Mouse (Mus musculus) intestine, embryonic 16.5 days (tissue): ENCODE measurements around the gene Ehbp1l1. TPM values are rescaled to one million over a fixed set of nuclear protein-coding genes. Genes with fewer than 3 reads are reported as not detected.
A peak's percentile ranks its signal among the peaks of the same experiment; 100 is the strongest.

Experiments
- ATAC-seq: fragments of 200-750 bp; cut with Nextera tagmentation; 2 replicates; pipeline ENCODE4 v1.8.0; 2017; ENCODE audit warnings: moderate TSS enrichment, moderate library complexity
- H3K27ac ChIP-seq: fragments of 300-500 bp; sonication (generic); 2 replicates; pipeline ENCODE4 v1.5.1; 2014; ENCODE audit warnings: mild to moderate bottlenecking, low read length
- H3K27me3 ChIP-seq: fragments of 300-500 bp; sonication (generic); replicated peaks from 2 replicates; pipeline ENCODE4 v1.6.1; 2014; ENCODE audit warnings: low read length, control low read depth, mixed read lengths; ENCODE audit not compliant: control insufficient read depth, insufficient read depth
- H3K36me3 ChIP-seq: fragments of 300-500 bp; sonication (generic); 2 replicates; pipeline ENCODE4 v1.6.1; 2014; ENCODE audit warnings: low read length, control low read depth; ENCODE audit not compliant: control insufficient read depth, insufficient read depth
- H3K4me1 ChIP-seq: fragments of 300-500 bp; sonication (generic); 2 replicates; pipeline ENCODE4 v1.6.1; 2014; ENCODE audit warnings: low read length, control low read depth, mixed read lengths; ENCODE audit not compliant: control insufficient read depth, insufficient read depth
- H3K4me2 ChIP-seq: fragments of 300-500 bp; sonication (generic); 2 replicates; pipeline ENCODE4 v1.6.1; 2014; ENCODE audit warnings: low read depth, low read length, control low read depth
- H3K4me3 ChIP-seq: fragments of 300-500 bp; sonication (generic); 2 replicates; pipeline ENCODE4 v1.5.1; 2014; ENCODE audit warnings: mild to moderate bottlenecking, low read length
- H3K9ac ChIP-seq: fragments of 300-500 bp; sonication (generic); 2 replicates; pipeline ENCODE4 v1.6.1; 2014; ENCODE audit warnings: low read depth, low read length
- H3K9me3 ChIP-seq: fragments of 300-500 bp; sonication (generic); 2 replicates; pipeline ENCODE4 v1.6.1; 2016; ENCODE audit warnings: low read length, control low read depth; ENCODE audit not compliant: control insufficient read depth
- WGBS: fragments of 180-500 bp; shearing (Covaris S2); extraction: QIAGEN DNeasy Blood & Tissue Kit; methylation state at CpG from one replicate; pipeline ENCODE4 v1.1.7; 2014; 5-methylcytosine and 5-hydroxymethylcytosine counted together
- polyA plus RNA-seq: library from polyadenylated mRNA; unstranded; fragments of >200 nt; fragmentation: Nextera tagmentation; extraction: Ambion mirVana; gene quantifications from 2 replicates; pipeline ENCODE4 v1.2.1, GENCODE M21; 2015

Gene Ehbp1l1
- polyA plus RNA-seq, 1 experiment from 2014 or later: 48.6 TPM

GRCm38 (mm10) chr19:5751742-5752141 lies 25.6 kb upstream of the Ehbp1l1 start:
- WGBS: 17% methylated on average over 20 of the region's 20 CpGs
- H3K9ac ChIP-seq: no peak overlapping the region

GRCm38 (mm10) chr19:5750951-5751350 lies 24.8 kb upstream of the Ehbp1l1 start:
- WGBS: 30% methylated on average over 22 of the region's 22 CpGs
- Histone ChIP-seq H3K36me3 (no peaks in the 10 kb centered on the region), H3K9ac (no peak overlapping the region), H3K27me3 (peaks cover 19% of the 10 kb centered on the region; the same call in 1 of the 2 replicates), H3K27ac (no peak overlapping the region), H3K9me3 (no peaks in the 10 kb centered on the region), H3K4me1 (peaks cover 6% of the 10 kb centered on the region), H3K4me2 (no peak overlapping the region), H3K4me3 (no peak overlapping the region)
- no peak for ATAC-seq

More at GRCm38 (mm10) chr19:5751742-5752141, 25.6 kb upstream of the Ehbp1l1 start:
- H3K4me1 ChIP-seq: peaks cover 6% of the 10 kb centered on the region
- no peaks in the 10 kb centered on the region for H3K9me3 ChIP-seq
- no peaks in the 10 kb centered on the region for H3K36me3 ChIP-seq
- H3K4me2 ChIP-seq: no peak overlapping the region
- H3K27ac ChIP-seq: no peak overlapping the region
- ATAC-seq: 0 out of 2 replicates have a peak, but pooled peaks have one; percentile 41
- H3K27me3 ChIP-seq: peaks cover 19% of the 10 kb centered on the region; the same call in 1 of the 2 replicates
- H3K4me3 ChIP-seq: no peak overlapping the region

GRCm38 (mm10) chr19:5749476-5749875 lies 23.4 kb upstream of the Ehbp1l1 start:
- 82% methylated on average over 6 of the region's 6 CpGs for WGBS
- Histone ChIP-seq H3K4me1 (peaks cover 16% of the 10 kb centered on the region), H3K4me2 (no peak overlapping the region), H3K4me3 (no peak overlapping the region), H3K27me3 (peaks cover 15% of the 10 kb centered on the region; the same call in 1 of the 2 replicates), H3K36me3 (no peaks in the 10 kb centered on the region), H3K27ac (no peak overlapping the region), H3K9ac (no peak overlapping the region), H3K9me3 (no peaks in the 10 kb centered on the region)
- no peak for ATAC-seq

GRCm38 (mm10) chr19:5746907-5747363 lies 20.8 kb upstream of the Ehbp1l1 start:
- peaks cover 29% of the 10 kb centered on the region for H3K4me1 ChIP-seq
- no peak overlapping the region for H3K9ac ChIP-seq
- 37% methylated on average over 12 of the region's 12 CpGs for WGBS

GRCm38 (mm10) chr19:5745756-5746710 lies 19.9 kb upstream of the Ehbp1l1 start:
- Histone ChIP-seq H3K4me1 (peaks cover 30% of the 10 kb centered on the region), H3K4me2 (peak overlapping the region; percentile 45), H3K4me3 (peak overlapping the region; percentile 27), H3K36me3 (no peaks in the 10 kb centered on the region), H3K27ac (no peak overlapping the region), H3K27me3 (peaks cover 13% of the 10 kb centered on the region; the same call in 1 of the 2 replicates), H3K9me3 (no peaks in the 10 kb centered on the region), H3K9ac (peak overlapping the region; percentile 56)
- ATAC-seq: no peak
- WGBS: 10% methylated on average over 36 of the region's 36 CpGs

More at GRCm38 (mm10) chr19:5746907-5747363, 20.8 kb upstream of the Ehbp1l1 start:
- Histone ChIP-seq H3K27me3 (peaks cover 15% of the 10 kb centered on the region; the same call in 1 of the 2 replicates), H3K27ac (no peak overlapping the region), H3K4me2 (no peak overlapping the region), H3K4me3 (no peak overlapping the region), H3K36me3 (no peaks in the 10 kb centered on the region), H3K9me3 (no peaks in the 10 kb centered on the region)
- no peak for ATAC-seq

- WGBS: 46% methylated on average over 5 of the region's 5 CpGs
- Histone ChIP-seq H3K4me3 (no peak overlapping the region), H3K9ac (no peak overlapping the region), H3K27me3 (peaks cover 5% of the 10 kb centered on the region; the same call in 1 of the 2 replicates), H3K36me3 (no peaks in the 10 kb centered on the region), H3K9me3 (no peaks in the 10 kb centered on the region), H3K4me2 (peak overlapping the region; percentile 97), H3K27ac (no peak overlapping the region), H3K4me1 (peaks cover 38% of the 10 kb centered on the region)
- no peak for ATAC-seq
These were observed 17.5 kb upstream of the Ehbp1l1 start for GRCm38 (mm10) chr19:5743576-5743975.

- Histone ChIP-seq H3K4me1 (peaks cover 38% of the 10 kb centered on the region), H3K27ac (peak overlapping the region; percentile 92), H3K9ac (peak overlapping the region; percentile 88), H3K27me3 (peaks cover 5% of the 10 kb centered on the region; the same call in 1 of the 2 replicates), H3K4me2 (peak overlapping the region; percentile 97), H3K4me3 (peak overlapping the region; percentile 78), H3K9me3 (no peaks in the 10 kb centered on the region), H3K36me3 (no peaks in the 10 kb centered on the region)
- ATAC-seq: peak; percentile 16; the same call in 1 of the 2 replicates
- WGBS: 3% methylated on average over 32 of the region's 32 CpGs
These were observed 16.1 kb upstream of the Ehbp1l1 start for GRCm38 (mm10) chr19:5742241-5742641.

GRCm38 (mm10) chr19:5741641-5742240 lies 15.6 kb upstream of the Ehbp1l1 start:
- Histone ChIP-seq H3K9ac (peak overlapping the region; percentile 88), H3K4me2 (peak overlapping the region; percentile 97), H3K27me3 (peaks cover 5% of the 10 kb centered on the region; the same call in 1 of the 2 replicates), H3K36me3 (no peaks in the 10 kb centered on the region), H3K27ac (peak overlapping the region; percentile 92), H3K4me1 (peaks cover 38% of the 10 kb centered on the region), H3K9me3 (no peaks in the 10 kb centered on the region), H3K4me3 (peak overlapping the region; percentile 78)
- ATAC-seq: peak; percentile 78
- WGBS: 1% methylated on average over 52 of the region's 55 CpGs
